Mouse (Mus musculus): Measurements from ENCODE around the gene Krtap21-1. TPM values are rescaled to one million over a fixed set of nuclear protein-coding genes. Genes with fewer than 3 reads are reported as not detected.

Gene Krtap21-1
- polyA plus RNA-seq (2014; fragmentation: Illumina TruSeq; extraction: RNeasy Lipid Tissue Mini Kit (QIAGEN cat#74804); ENCODE audit: low read depth, low replicate concordance) = not detected

GRCm38 (mm10) chr16:89403768-89404167 is at the start of gene Krtap21-1:
TSS of gene Krtap21-1 (minus strand) at chr16:89403868.

GRCm38 (mm10) chr16:89420011-89420410 is 16.3 kb upstream of the Krtap21-1 start, which contains the start of gene Krtap6-2:
TSS of gene Krtap6-2 (minus strand) at chr16:89420111.

Other genes starting within 250 kb of the Krtap21-1 start
- gene Gm9789, start 245.9 kb downstream of the Krtap21-1 start, polyA plus RNA-seq (2014; fragmentation: Illumina TruSeq; extraction: RNeasy Lipid Tissue Mini Kit (QIAGEN cat#74804); ENCODE audit: low read depth, low replicate concordance) = not detected
- not detected for gene Gm7735, start 234.4 kb downstream of the Krtap21-1 start, polyA plus RNA-seq (2014; fragmentation: Illumina TruSeq; extraction: RNeasy Lipid Tissue Mini Kit (QIAGEN cat#74804); ENCODE audit: low read depth, low replicate concordance)
- not detected for gene 1110057P08Rik, start 229.1 kb downstream of the Krtap21-1 start, polyA plus RNA-seq (2014; fragmentation: Illumina TruSeq; extraction: RNeasy Lipid Tissue Mini Kit (QIAGEN cat#74804); ENCODE audit: low read depth, low replicate concordance)
- not detected for gene Krtap20-2, start 198.0 kb downstream of the Krtap21-1 start, polyA plus RNA-seq (2014; fragmentation: Illumina TruSeq; extraction: RNeasy Lipid Tissue Mini Kit (QIAGEN cat#74804); ENCODE audit: low read depth, low replicate concordance)
- gene Krtap6-2, start 16.2 kb upstream of the Krtap21-1 start, polyA plus RNA-seq (2014; fragmentation: Illumina TruSeq; extraction: RNeasy Lipid Tissue Mini Kit (QIAGEN cat#74804); ENCODE audit: low read depth, low replicate concordance) = not detected
- gene Krtap8-1, start 84.1 kb upstream of the Krtap21-1 start, polyA plus RNA-seq (2014; fragmentation: Illumina TruSeq; extraction: RNeasy Lipid Tissue Mini Kit (QIAGEN cat#74804); ENCODE audit: low read depth, low replicate concordance) = not detected
- gene Krtap7-1, start 104.5 kb upstream of the Krtap21-1 start, polyA plus RNA-seq (2014; fragmentation: Illumina TruSeq; extraction: RNeasy Lipid Tissue Mini Kit (QIAGEN cat#74804); ENCODE audit: low read depth, low replicate concordance) = not detected
- not detected for gene Krtap11-1, start 167.3 kb upstream of the Krtap21-1 start, polyA plus RNA-seq (2014; fragmentation: Illumina TruSeq; extraction: RNeasy Lipid Tissue Mini Kit (QIAGEN cat#74804); ENCODE audit: low read depth, low replicate concordance)

All from sigmoid colon, adult 10 weeks (tissue).